Mouse (Mus musculus): ENCODE measurements at regions not wholly inside any gene's neighbourhood (a gene's known extent, or its start where the extent isn't known, plus 50 kb on each side); places are given as distances from the start of the nearest gene placed in this dataset.

GRCm38 (mm10) chr19:60300891-60301290 lies 74.4 kb upstream of the Fam204a start:
- TF ChIP-seq POLR2A (IDR thresholded peaks at IDR 0.05; ENCODE audit: low read depth, low read length) (no peak), CTCF (IDR thresholded peaks at IDR 0.05; ENCODE audit: extremely low read depth, insufficient read length, insufficient replicate concordance, low read depth, low read length) (no peak)
